Mouse (Mus musculus): Measurements from ENCODE around the gene Lep. TPM values are rescaled to one million over a fixed set of nuclear protein-coding genes. Genes with fewer than 3 reads are reported as not detected.

Gene Lep
- not detected in 2 replicates for polyA plus RNA-seq (2014; fragmentation: Nextera tagmentation; extraction: Ambion mirVana)

DNA sequence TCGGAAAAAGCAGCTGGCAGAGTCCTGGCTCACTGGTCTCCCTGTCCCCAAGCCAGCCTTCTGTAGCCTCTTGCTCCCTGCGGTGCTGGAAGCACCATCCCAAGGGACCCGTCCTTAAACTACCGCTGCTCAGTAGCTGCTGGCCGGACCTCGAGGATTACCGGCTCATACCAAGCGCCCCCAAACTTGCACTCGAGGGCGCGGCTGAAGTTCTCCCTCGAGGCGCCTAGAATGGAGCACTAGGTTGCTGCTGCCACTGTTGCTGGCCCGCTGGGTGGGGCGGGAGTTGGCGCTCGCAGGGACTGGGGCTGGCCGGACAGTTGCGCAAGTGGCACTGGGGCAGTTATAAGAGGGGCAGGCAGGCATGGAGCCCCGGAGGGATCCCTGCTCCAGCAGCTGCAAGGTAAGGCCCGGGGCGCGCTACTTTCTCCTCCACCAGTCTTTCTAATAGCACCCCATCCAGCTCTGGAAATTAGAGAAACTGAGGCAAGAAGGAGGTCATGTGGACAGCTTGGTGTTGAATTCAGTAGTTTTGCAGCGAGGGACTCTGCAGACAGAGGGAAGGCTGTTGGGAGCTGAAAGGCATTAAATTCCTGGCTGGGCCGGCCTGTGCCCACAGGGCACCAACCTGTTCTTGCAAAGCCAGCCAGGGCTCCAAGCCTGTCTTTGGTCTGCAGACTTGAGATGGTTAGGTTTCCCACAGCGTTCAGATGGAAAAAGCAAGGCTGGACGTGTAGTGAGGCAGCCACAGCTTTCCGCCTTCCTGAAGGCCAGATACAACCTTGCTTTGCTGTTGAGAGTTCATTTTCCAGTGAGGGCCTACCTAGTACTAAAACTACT is at the start of gene Lep:
Gene Lep (plus strand): TSS at position 375 of the 840 bp plus-strand sequence.
- Histone ChIP-seq H3K4me3 (ENCODE audit: low read depth, low read length) (no peak within 1 kb of the TSS), H3K36me3 (ENCODE audit: control insufficient read depth, insufficient read depth, low read length) (no peaks in the 10 kb centered on the region), H3K9ac (replicated peaks; ENCODE audit: low read depth, low read length) (no peak within 1 kb of the TSS), H3K4me2 (replicated peaks; ENCODE audit: low read depth, low read length) (no peak within 1 kb of the TSS), H3K27me3 (ENCODE audit: control insufficient read depth, insufficient read depth, low read length) (no peaks in the 10 kb centered on the region), H3K9me3 (ENCODE audit: control insufficient read depth, low read depth, low read length) (no peaks in the 10 kb centered on the region), H3K27ac (ENCODE audit: low read length) (no peak within 1 kb of the TSS), H3K4me1 (ENCODE audit: control insufficient read depth, insufficient read depth, low read length) (no peaks in the 10 kb centered on the region)
- ATAC-seq (ENCODE audit: insufficient number of reproducible peaks, insufficient read depth, low FRiP score, low read depth) = no peak
- WGBS = 76% methylated on average over 28 of the region's 28 CpGs

DNA sequence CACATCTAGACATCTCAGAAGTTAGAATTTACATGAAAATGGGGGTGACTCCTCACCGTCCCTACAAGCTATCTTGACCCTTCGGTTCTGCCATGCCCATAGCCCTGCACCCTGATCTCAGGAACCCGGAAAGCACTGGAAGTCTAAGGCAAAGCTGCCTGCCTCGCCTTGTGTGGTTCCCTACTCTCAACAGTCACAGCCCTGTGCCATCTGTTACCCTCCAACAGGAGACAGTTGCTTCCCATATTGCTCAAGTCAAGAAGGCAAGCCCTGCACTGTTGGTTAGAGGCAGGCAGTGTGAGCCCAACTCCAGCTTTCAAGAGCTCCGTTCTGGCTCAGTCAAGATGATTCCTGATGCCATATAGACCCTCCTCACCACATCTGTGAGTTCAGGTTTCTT is 48.4 kb upstream of the Lep start:
- H3K9me3 ChIP-seq (ENCODE audit: control insufficient read depth, low read depth, low read length) = no peaks in the 10 kb centered on the region
- H3K27ac ChIP-seq (ENCODE audit: low read length) = no peak overlapping the region
- no peak overlapping the region for H3K4me3 ChIP-seq (ENCODE audit: low read depth, low read length)
- H3K4me2 ChIP-seq (replicated peaks; ENCODE audit: low read depth, low read length) = no peak overlapping the region
- H3K9ac ChIP-seq (replicated peaks; ENCODE audit: low read depth, low read length) = no peak overlapping the region
- no peaks in the 10 kb centered on the region for H3K36me3 ChIP-seq (ENCODE audit: control insufficient read depth, insufficient read depth, low read length)
- 81% methylated on average over 5 of the region's 5 CpGs for WGBS
- no peak for ATAC-seq (ENCODE audit: insufficient number of reproducible peaks, insufficient read depth, low FRiP score, low read depth)
- H3K4me1 ChIP-seq (ENCODE audit: control insufficient read depth, insufficient read depth, low read length) = no peaks in the 10 kb centered on the region
- no peaks in the 10 kb centered on the region for H3K27me3 ChIP-seq (ENCODE audit: control insufficient read depth, insufficient read depth, low read length)

DNA sequence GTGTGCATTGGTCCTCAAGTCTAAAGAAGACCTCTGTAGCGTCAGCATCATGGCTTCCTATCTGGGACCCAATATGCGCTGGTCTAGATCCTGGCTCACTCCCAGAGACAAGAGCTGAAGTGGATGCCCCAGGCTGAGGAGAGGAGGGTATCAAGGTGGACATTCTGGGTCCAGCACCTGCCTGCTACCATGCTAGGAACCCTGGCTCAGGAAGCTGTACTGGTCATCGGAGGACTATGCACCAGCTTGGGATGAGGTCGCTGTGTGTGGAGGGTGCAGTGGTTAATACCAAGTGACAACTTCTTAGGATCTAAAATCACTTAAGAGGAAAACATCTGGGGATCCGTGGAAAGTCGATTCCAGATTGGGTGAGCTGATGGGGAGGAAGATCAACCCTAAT is 46.8 kb upstream of the Lep start:
- H3K27me3 ChIP-seq (ENCODE audit: control insufficient read depth, insufficient read depth, low read length) = no peaks in the 10 kb centered on the region
- no peak overlapping the region for H3K4me3 ChIP-seq (ENCODE audit: low read depth, low read length)
- 88% methylated on average over 6 of the region's 6 CpGs for WGBS
- H3K4me1 ChIP-seq (ENCODE audit: control insufficient read depth, insufficient read depth, low read length) = no peaks in the 10 kb centered on the region
- no peak for ATAC-seq (ENCODE audit: insufficient number of reproducible peaks, insufficient read depth, low FRiP score, low read depth)
- no peak overlapping the region for H3K9ac ChIP-seq (replicated peaks; ENCODE audit: low read depth, low read length)
- no peaks in the 10 kb centered on the region for H3K9me3 ChIP-seq (ENCODE audit: control insufficient read depth, low read depth, low read length)
- no peak overlapping the region for H3K27ac ChIP-seq (ENCODE audit: low read length)
- no peak overlapping the region for H3K4me2 ChIP-seq (replicated peaks; ENCODE audit: low read depth, low read length)
- no peaks in the 10 kb centered on the region for H3K36me3 ChIP-seq (ENCODE audit: control insufficient read depth, insufficient read depth, low read length)

DNA sequence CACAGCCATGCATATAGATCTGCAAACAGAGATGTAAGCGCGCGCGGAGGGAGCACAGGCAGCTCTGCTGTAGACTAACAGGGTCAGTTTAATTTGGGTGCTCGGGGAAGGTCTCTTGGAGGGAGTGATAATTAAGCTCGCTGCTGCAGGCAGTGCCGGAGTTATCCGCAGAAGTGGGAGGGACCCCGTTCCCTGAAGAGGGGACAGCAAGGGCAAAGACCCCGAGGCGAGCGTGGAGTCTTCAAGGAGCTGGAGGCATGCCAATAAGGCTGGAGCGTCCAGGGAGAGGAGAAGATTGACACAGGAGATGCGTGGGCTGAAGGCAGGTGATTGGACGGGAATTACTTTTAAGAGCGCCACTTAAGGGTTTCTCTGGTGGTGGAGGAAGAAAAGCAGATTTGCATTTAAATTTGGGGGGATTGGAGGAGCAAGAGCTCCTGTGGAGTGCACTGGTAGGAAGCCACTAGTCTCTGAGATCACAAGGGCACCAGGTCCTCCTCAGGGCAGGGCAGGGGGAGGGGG is 43.1 kb upstream of the Lep start:
- Histone ChIP-seq H3K4me2 (replicated peaks; ENCODE audit: low read depth, low read length) (peak overlapping the region; percentile 29), H3K9ac (replicated peaks; ENCODE audit: low read depth, low read length) (no peak overlapping the region)

DNA sequence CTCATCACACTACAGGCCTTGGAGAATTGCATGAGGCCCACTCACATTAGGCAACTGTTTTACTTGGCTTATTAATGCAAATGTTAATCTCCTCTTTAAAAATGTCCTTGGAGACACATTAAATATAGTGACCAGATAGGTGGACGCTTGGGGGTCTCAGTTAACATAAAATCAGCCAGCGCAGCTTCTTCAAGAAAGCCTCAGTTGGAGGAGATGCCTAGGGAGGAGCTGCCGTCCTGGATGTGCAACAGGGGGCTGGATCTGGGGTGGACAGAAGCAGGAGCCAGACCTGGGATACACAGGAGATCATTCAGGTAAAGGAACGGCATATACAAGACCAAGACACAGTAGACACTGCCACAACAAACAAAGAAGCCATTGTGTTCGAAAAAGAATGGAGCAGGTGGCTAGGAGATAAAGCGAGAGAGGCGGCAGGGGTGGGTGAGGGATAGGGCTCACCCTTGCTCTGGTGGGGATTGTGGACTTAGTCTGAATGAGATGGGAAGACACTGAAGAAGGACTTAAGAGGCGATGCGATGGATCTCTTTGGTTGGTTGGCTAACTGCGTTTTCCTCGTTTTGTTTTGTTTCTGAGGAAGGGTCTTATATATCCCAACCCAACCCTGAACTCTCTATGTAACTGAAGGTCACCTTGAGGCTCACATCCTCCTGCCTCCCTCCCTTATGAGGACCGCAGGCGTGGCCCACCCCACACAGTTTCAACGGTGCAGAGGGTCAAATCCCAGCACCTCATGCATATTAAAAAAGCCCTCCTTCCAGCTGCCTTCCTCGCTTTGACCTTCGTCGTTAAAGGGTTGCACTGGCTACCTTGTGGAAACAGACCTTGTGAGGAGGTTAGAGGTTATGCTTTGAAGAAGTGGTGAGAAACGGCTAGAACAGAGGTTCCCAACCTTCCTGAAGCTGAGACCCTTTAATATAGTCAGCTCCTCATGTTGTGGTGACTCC is 40.0 kb upstream of the Lep start:
- no peaks in the 10 kb centered on the region for H3K27me3 ChIP-seq (ENCODE audit: control insufficient read depth, insufficient read depth, low read length)
- H3K9ac ChIP-seq (replicated peaks; ENCODE audit: low read depth, low read length) = no peak overlapping the region
- no peaks in the 10 kb centered on the region for H3K9me3 ChIP-seq (ENCODE audit: control insufficient read depth, low read depth, low read length)
- ATAC-seq (ENCODE audit: insufficient number of reproducible peaks, insufficient read depth, low FRiP score, low read depth) = no peak
- H3K4me1 ChIP-seq (ENCODE audit: control insufficient read depth, insufficient read depth, low read length) = no peaks in the 10 kb centered on the region; the same call in 1 of the 2 replicates
- no peak overlapping the region for H3K27ac ChIP-seq (ENCODE audit: low read length)
- H3K36me3 ChIP-seq (ENCODE audit: control insufficient read depth, insufficient read depth, low read length) = no peaks in the 10 kb centered on the region
- 68% methylated on average over 18 of the region's 18 CpGs for WGBS
- no peak overlapping the region for H3K4me3 ChIP-seq (ENCODE audit: low read depth, low read length)
- no peak overlapping the region for H3K4me2 ChIP-seq (replicated peaks; ENCODE audit: low read depth, low read length)

More for the DNA sequence above, 43.1 kb upstream of the Lep start:
- 2% methylated on average over 16 of the region's 16 CpGs for WGBS
- no peaks in the 10 kb centered on the region for H3K4me1 ChIP-seq (ENCODE audit: control insufficient read depth, insufficient read depth, low read length)
- H3K9me3 ChIP-seq (ENCODE audit: control insufficient read depth, low read depth, low read length) = no peaks in the 10 kb centered on the region
- ATAC-seq (ENCODE audit: insufficient number of reproducible peaks, insufficient read depth, low FRiP score, low read depth) = no peak; the same call in 1 of the 2 replicates
- H3K27me3 ChIP-seq (ENCODE audit: control insufficient read depth, insufficient read depth, low read length) = no peaks in the 10 kb centered on the region
- no peaks in the 10 kb centered on the region for H3K36me3 ChIP-seq (ENCODE audit: control insufficient read depth, insufficient read depth, low read length)
- peak overlapping the region; percentile 4; the same call in 1 of the 2 replicates for H3K4me3 ChIP-seq (ENCODE audit: low read depth, low read length)
- no peak overlapping the region for H3K27ac ChIP-seq (ENCODE audit: low read length)

DNA sequence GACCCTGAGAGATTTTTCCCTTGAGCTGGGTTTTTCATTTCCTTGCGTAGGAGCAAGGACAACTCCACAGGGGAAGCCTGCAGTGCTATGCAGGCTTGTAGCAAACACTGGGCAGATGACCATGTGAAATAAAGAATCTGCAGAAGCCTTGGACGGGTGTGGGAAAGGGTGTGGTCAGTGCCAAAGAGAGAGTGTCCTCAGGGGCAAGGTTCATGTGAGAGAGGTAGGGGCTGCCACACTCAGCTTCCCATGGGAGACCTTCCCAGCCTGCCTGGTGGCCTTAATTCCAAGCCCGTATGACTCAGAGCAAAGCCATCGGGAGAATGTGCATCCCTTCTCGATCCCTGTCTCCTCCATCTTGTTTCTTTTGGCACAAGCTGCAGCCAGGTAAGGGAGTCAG is 39.1 kb upstream of the Lep start:
- H3K9me3 ChIP-seq (ENCODE audit: control insufficient read depth, low read depth, low read length) = no peaks in the 10 kb centered on the region
- no peak overlapping the region for H3K4me2 ChIP-seq (replicated peaks; ENCODE audit: low read depth, low read length)
- no peak overlapping the region for H3K4me3 ChIP-seq (ENCODE audit: low read depth, low read length)
- no peak for ATAC-seq (ENCODE audit: insufficient number of reproducible peaks, insufficient read depth, low FRiP score, low read depth)
- WGBS = 72% methylated on average over 5 of the region's 5 CpGs
- no peaks in the 10 kb centered on the region for H3K27me3 ChIP-seq (ENCODE audit: control insufficient read depth, insufficient read depth, low read length)
- H3K4me1 ChIP-seq (ENCODE audit: control insufficient read depth, insufficient read depth, low read length) = no peaks in the 10 kb centered on the region; the same call in 1 of the 2 replicates
- no peaks in the 10 kb centered on the region for H3K36me3 ChIP-seq (ENCODE audit: control insufficient read depth, insufficient read depth, low read length)
- no peak overlapping the region for H3K9ac ChIP-seq (replicated peaks; ENCODE audit: low read depth, low read length)
- H3K27ac ChIP-seq (ENCODE audit: low read length) = no peak overlapping the region

DNA sequence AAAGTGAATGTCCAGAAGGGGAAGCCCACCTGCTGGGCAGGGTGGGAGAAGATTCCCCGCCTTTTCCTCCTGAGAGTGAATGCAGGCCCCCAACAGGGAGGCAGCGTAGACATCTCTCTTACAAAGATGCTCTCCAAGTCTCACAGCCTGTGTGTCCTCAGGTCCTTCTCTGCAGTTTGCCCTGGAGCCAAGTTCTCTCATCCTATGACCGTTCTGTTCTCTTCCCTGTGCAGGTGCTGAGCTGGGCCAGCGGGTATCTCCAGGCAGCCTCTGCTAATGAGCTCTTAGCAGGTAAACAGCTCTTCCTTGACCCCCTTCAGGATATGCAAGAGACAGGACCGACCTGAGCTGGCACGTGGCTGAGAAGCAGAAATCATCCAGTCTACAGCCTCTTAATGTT is 38.5 kb upstream of the Lep start:
- H3K36me3 ChIP-seq (ENCODE audit: control insufficient read depth, insufficient read depth, low read length) = no peaks in the 10 kb centered on the region
- ATAC-seq (ENCODE audit: insufficient number of reproducible peaks, insufficient read depth, low FRiP score, low read depth) = no peak
- 42% methylated on average over 6 of the region's 6 CpGs for WGBS

DNA sequence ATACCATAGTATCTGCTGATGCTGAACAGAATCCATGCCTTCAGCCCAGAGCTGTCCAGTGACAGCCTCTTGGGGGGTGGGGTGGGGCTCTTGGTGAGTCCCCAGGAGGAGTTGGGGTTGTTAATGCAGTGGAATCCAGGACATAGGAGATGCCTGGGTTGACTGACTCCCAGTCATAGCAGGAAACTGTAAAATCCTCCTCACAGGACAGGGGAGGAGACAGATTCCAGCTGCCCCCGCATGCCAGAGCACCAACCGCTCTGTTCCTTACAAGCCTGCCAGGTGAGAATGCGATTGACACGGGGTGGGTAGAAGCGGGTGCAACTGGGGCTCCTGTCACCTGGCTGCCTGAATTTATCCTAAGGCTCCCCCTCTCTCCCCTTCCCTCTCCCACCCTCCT is 37.9 kb upstream of the Lep start:
- H3K27me3 ChIP-seq (ENCODE audit: control insufficient read depth, insufficient read depth, low read length) = no peaks in the 10 kb centered on the region

More for the DNA sequence above, 38.5 kb upstream of the Lep start:
- H3K4me3 ChIP-seq (ENCODE audit: low read depth, low read length) = no peak overlapping the region
- H3K4me1 ChIP-seq (ENCODE audit: control insufficient read depth, insufficient read depth, low read length) = no peaks in the 10 kb centered on the region; the same call in 1 of the 2 replicates
- no peak overlapping the region for H3K4me2 ChIP-seq (replicated peaks; ENCODE audit: low read depth, low read length)
- no peaks in the 10 kb centered on the region for H3K9me3 ChIP-seq (ENCODE audit: control insufficient read depth, low read depth, low read length)
- no peak overlapping the region for H3K9ac ChIP-seq (replicated peaks; ENCODE audit: low read depth, low read length)
- H3K27ac ChIP-seq (ENCODE audit: low read length) = no peak overlapping the region
- no peaks in the 10 kb centered on the region for H3K27me3 ChIP-seq (ENCODE audit: control insufficient read depth, insufficient read depth, low read length)

More for the DNA sequence above, 37.9 kb upstream of the Lep start:
- Histone ChIP-seq H3K9ac (replicated peaks; ENCODE audit: low read depth, low read length) (no peak overlapping the region), H3K4me2 (replicated peaks; ENCODE audit: low read depth, low read length) (no peak overlapping the region), H3K4me1 (ENCODE audit: control insufficient read depth, insufficient read depth, low read length) (no peaks in the 10 kb centered on the region; the same call in 1 of the 2 replicates), H3K36me3 (ENCODE audit: control insufficient read depth, insufficient read depth, low read length) (no peaks in the 10 kb centered on the region), H3K4me3 (ENCODE audit: low read depth, low read length) (no peak overlapping the region), H3K27ac (ENCODE audit: low read length) (no peak overlapping the region), H3K9me3 (ENCODE audit: control insufficient read depth, low read depth, low read length) (no peaks in the 10 kb centered on the region)
- 54% methylated on average over 5 of the region's 5 CpGs for WGBS
- ATAC-seq (ENCODE audit: insufficient number of reproducible peaks, insufficient read depth, low FRiP score, low read depth) = no peak
